ENCODE assay signal across 8 mouse cellular contexts in the genomic region with DNA sequence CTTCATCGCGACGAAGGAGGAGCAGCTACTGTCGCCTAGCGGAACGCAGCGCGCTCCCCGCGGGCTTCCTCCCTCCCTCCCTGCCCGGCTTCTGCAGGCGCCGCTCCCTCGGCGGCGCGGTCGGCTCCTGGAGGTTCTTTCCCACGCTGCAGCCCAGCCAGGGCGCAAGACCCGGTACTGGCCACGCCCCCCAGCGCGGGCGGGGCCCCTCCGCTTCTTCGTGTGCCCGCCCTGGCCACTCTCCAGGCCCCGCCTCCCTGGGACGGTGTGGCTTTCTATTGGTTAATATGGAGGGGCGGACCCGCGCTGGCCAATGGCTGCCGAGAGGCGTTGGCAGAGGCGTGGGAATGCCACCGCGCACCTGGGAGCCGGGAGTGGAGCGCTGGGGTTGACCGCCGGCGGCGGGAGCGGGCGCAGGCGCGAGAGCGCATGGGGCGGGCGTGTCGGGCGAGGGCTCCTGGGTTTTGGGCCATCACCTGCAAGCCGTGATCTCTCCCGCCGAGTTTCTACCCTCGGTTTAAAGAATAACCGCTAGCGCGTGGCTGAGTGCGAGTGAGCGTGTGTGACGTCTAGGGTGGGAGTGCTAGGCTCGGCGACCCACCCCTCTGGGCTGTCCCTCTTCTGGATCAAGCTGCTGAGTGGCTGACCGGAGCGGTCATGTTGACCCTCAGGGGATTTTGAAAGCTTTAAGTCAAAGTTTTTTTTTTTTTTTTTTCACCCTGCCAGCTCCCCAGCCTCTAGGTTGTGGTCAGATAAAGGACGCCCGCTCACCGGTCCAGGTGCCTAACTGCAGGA. TPM values are rescaled to one million over a fixed set of nuclear protein-coding genes. Genes with fewer than 3 reads are reported as not detected.
DNase-seq lines count a peak whose midpoint lies in the region; ATAC-seq lines count a peak whose summit lies in the region.

A gene (minus strand): TSS at position 159 of the 795 bp plus-strand sequence.

- peak within 1 kb of the TSS; percentile 52 for H3K4me3 ChIP-seq in intestine, embryonic 14.5 days (ENCODE audit: low read depth, low read length)

- no peaks in the 10 kb centered on the region for H3K36me3 ChIP-seq in intestine, embryonic 14.5 days (ENCODE audit: control insufficient read depth, insufficient read depth, low read length)

- peak; percentile 96 for DNase-seq in adrenal gland, adult 8-10 months
- peak; percentile 95 for DNase-seq in embryo, embryonic 11.5 days (ENCODE audit: low read depth, low spot score)
- DNase-seq in gastrocnemius, postnatal 25 days, result peak; percentile 96
- DNase-seq in intestine, embryonic 14.5 days (ENCODE audit: low spot score), result peak; percentile 99
- peak; percentile 95 to 99 for DNase-seq in left cerebral cortex, postnatal 10 days (ENCODE audit: extremely low spot score in 1 of 2, low spot score in 2 of 2)
- DNase-seq in right cerebral cortex, postnatal 10 days (ENCODE audit: low spot score in 2 of 2), result peak; percentile 97 to 98
- peak; percentile 98 for DNase-seq in urinary bladder, postnatal 14 days (ENCODE audit: low spot score)

- under 1% methylated on average over 70 of the region's 70 CpGs for WGBS in intestine, embryonic 14.5 days

- H3K27me3 ChIP-seq in intestine, embryonic 14.5 days (replicated peaks; ENCODE audit: control insufficient read depth, insufficient read depth, low read length), result peaks cover 32% of the 10 kb centered on the region

- peak within 1 kb of the TSS; percentile 69 for H3K27ac ChIP-seq in intestine, embryonic 14.5 days (ENCODE audit: low read depth)

- ATAC-seq in intestine, embryonic 14.5 days (replicated peaks; ENCODE audit: low FRiP score, low TSS enrichment, low read depth), result peak; percentile 99
- peak; percentile 91 for ATAC-seq in megakaryocyte progenitor cell, adult 5-6 weeks (replicated peaks; ENCODE audit: poor library complexity)

- H3K9ac ChIP-seq in intestine, embryonic 14.5 days (ENCODE audit: low read length), result peak within 1 kb of the TSS; percentile 40

- H3K4me1 ChIP-seq in intestine, embryonic 14.5 days (replicated peaks; ENCODE audit: control insufficient read depth, insufficient read depth, low read length), result peaks cover 14% of the 10 kb centered on the region; the same call in 1 of the 2 replicates

- H3K9me3 ChIP-seq in intestine, embryonic 14.5 days (ENCODE audit: control insufficient read depth, low read length), result no peaks in the 10 kb centered on the region

- intact Hi-C loops in left cerebral cortex, postnatal 10 days (cut with DNase I), result loop anchor here (5.0 kb wide), 1 partner anchor 604 kb away; a partner anchor contains a TSS

- H3K4me2 ChIP-seq in intestine, embryonic 14.5 days (ENCODE audit: low read length), result peak within 1 kb of the TSS; percentile 68

RNA-seq across cellular contexts. Expression of the gene that starts here (rescaled TPM):
- 1 to 10 TPM; 1.5 to 2.1 (median 1.8) TPM for total RNA-seq in adrenal gland, adult 8-10 months (2022)
- total RNA-seq in gastrocnemius, postnatal 25 days (2021), result 1 to 10 TPM in 1 of 2 experiments, under 1 TPM in 1; 0.59 to 1.0 TPM
- polyA plus RNA-seq in intestine, embryonic 14.5 days (2014; fragmentation: Nextera tagmentation; extraction: Ambion mirVana), result 4.0 and 4.4 TPM in 2 replicates
- total RNA-seq in left cerebral cortex, postnatal 10 days (2021), result 1 to 10 TPM; 5.0 to 5.4 TPM
- 0.12 TPM in 1 of 2 replicates, not detected in the other for total RNA-seq in megakaryocyte progenitor cell, adult 5-6 weeks (2015)
- total RNA-seq in megakaryocyte progenitor cell, adult 5-6 weeks (2017), result 0.21 TPM in 1 of 2 replicates, not detected in the other

Comparison
In these comparisons a context has a peak if more than half of its experiments do, and no peak if none do; other contexts are left out.
1. Peak in every context shown above with its lines: DNase-seq, ATAC-seq, H3K4me3 ChIP-seq and H3K27ac ChIP-seq.
2. Peak in ATAC-seq in megakaryocyte progenitor cell, adult 5-6 weeks; RNA of the gene not detected or under 1 TPM.